Mouse (Mus musculus) CH12.LX (cell line): ENCODE measurements around the gene Alyref. TPM values are rescaled to one million over a fixed set of nuclear protein-coding genes. Genes with fewer than 3 reads are reported as not detected.

Source experiments
- DNase-seq: peaks from one replicate; pipeline ENCODE4 v3.0.0-alpha.2; 2013; ENCODE audit errors: extremely low read depth
- H3K27ac ChIP-seq: 2 replicates; pipeline ENCODE4 v1.5.1; 2012; ENCODE audit warnings: low read depth, mild to moderate bottlenecking, control low read depth, moderate library complexity; ENCODE audit not compliant: insufficient read depth
- H3K27me3 ChIP-seq: replicated peaks from 2 replicates; pipeline ENCODE3; 2012; ENCODE audit warnings: inconsistent platforms
- H3K36me3 ChIP-seq, 2 experiments: replicated peaks in 1 of 2; 2 replicates each; pipeline versions ENCODE3 to v1.6.1; 2012; ENCODE audit warnings: inconsistent platforms in 1 of 2, low read length in 1 of 2, mild to moderate bottlenecking in 1 of 2, mixed read lengths in 1 of 2, moderate library complexity in 1 of 2; ENCODE audit not compliant: control insufficient read depth in 1 of 2, insufficient read depth in 1 of 2
- H3K4me1 ChIP-seq, 2 experiments: 2 replicates each; pipeline ENCODE4 v1.6.1; 2012; ENCODE audit warnings: inconsistent platforms in 1 of 2, moderate library complexity in 1 of 2; ENCODE audit not compliant: insufficient read depth in 2 of 2, control insufficient read depth in 1 of 2
- H3K4me2 ChIP-seq: 2 replicates; pipeline ENCODE4 v1.6.1; 2012; ENCODE audit warnings: low read depth, mild to moderate bottlenecking, control low read depth; ENCODE audit not compliant: poor library complexity, insufficient read depth, severe bottlenecking
- H3K4me3 ChIP-seq, 3 experiments: fragments of 150-350 bp in 1 of 3; sonication (generic) in 1 of 3; replicated peaks in 1 of 3; 2 replicates each; pipeline versions ENCODE3 to v1.5.1; 2011 to 2012; ENCODE audit warnings: low read depth in 2 of 3, low read length in 2 of 3, mild to moderate bottlenecking in 2 of 3, moderate library complexity in 2 of 3, control low read depth in 1 of 3, improper control_type of control experiment in 1 of 3, inconsistent platforms in 1 of 3, mixed read lengths in 1 of 3; ENCODE audit not compliant: poor library complexity in 1 of 3
- H3K79me2 ChIP-seq: replicated peaks from 2 replicates; pipeline ENCODE4 v1.6.1; 2012; ENCODE audit warnings: mild to moderate bottlenecking, moderate library complexity; ENCODE audit not compliant: control insufficient read depth, poor library complexity, insufficient read depth, severe bottlenecking; ENCODE audit errors: extremely low read depth
- H3K9ac ChIP-seq: 2 replicates; pipeline ENCODE4 v1.6.1; 2012; ENCODE audit warnings: low read depth, mild to moderate bottlenecking, control low read depth, moderate library complexity; ENCODE audit not compliant: insufficient read depth
- H3K9me3 ChIP-seq: replicated peaks from 2 replicates; pipeline ENCODE3; 2012; ENCODE audit warnings: low read length, inconsistent platforms, mixed read lengths
- BHLHE40 ChIP-seq: IDR thresholded peaks from 2 replicates; pipeline ENCODE4 v1.6.1; 2011; ENCODE audit warnings: mild to moderate bottlenecking, low read depth, low read length, improper control_type of control experiment
- CHD1 ChIP-seq: IDR thresholded peaks from 2 replicates; pipeline ENCODE4 v1.6.1; 2012; ENCODE audit warnings: low read depth, low read length, improper control_type of control experiment, inconsistent platforms
- CHD2 ChIP-seq: IDR thresholded peaks from 2 replicates; pipeline ENCODE4 v1.6.1; 2011; ENCODE audit warnings: low read length, improper control_type of control experiment
- CTCF ChIP-seq, 2 experiments: IDR thresholded peaks in 1 of 2; conservative IDR thresholded peaks in 1 of 2; 2 replicates each; pipeline ENCODE4 v1.5.1; 2011 to 2012; ENCODE audit warnings: low read depth in 2 of 2, low read length in 2 of 2, improper control_type of control experiment in 1 of 2, inconsistent platforms in 1 of 2, mild to moderate bottlenecking in 1 of 2, moderate library complexity in 1 of 2
- E2F4 ChIP-seq: IDR thresholded peaks from 2 replicates; pipeline ENCODE4 v1.6.1; 2011; ENCODE audit warnings: low read depth, low read length, improper control_type of control experiment; ENCODE audit not compliant: insufficient replicate concordance
- ELF1 ChIP-seq: IDR thresholded peaks from 2 replicates; pipeline ENCODE4 v1.6.1; 2014; ENCODE audit warnings: low read depth, mild to moderate bottlenecking, inconsistent platforms, low read length, improper control_type of control experiment
- EP300 ChIP-seq: IDR thresholded peaks from 2 replicates; pipeline ENCODE4 v1.6.1; 2011; ENCODE audit warnings: low read length, improper control_type of control experiment
- ETS1 ChIP-seq: conservative IDR thresholded peaks from 2 replicates; pipeline ENCODE4 v1.6.1; 2012; ENCODE audit warnings: low read depth, mild to moderate bottlenecking, inconsistent platforms, low read length, improper control_type of control experiment, moderate library complexity
- HCFC1 ChIP-seq: IDR thresholded peaks from 2 replicates; pipeline ENCODE4 v1.6.1; 2012; ENCODE audit warnings: low read depth, mild to moderate bottlenecking, inconsistent platforms, low read length, improper control_type of control experiment
- IRF4 ChIP-seq: IDR thresholded peaks from 2 replicates; pipeline ENCODE4 v1.6.1; 2014; ENCODE audit warnings: low read depth, mild to moderate bottlenecking, inconsistent platforms, low read length, improper control_type of control experiment
- JUN ChIP-seq: IDR thresholded peaks from 2 replicates; pipeline ENCODE4 v1.6.1; 2011; ENCODE audit warnings: low read depth, mild to moderate bottlenecking, low read length, improper control_type of control experiment, moderate library complexity; ENCODE audit not compliant: insufficient read depth
- JUND ChIP-seq: conservative IDR thresholded peaks from 2 replicates; pipeline ENCODE4 v1.6.1; 2011; ENCODE audit warnings: low read depth, low read length, improper control_type of control experiment
- MAFK ChIP-seq: IDR thresholded peaks from 2 replicates; pipeline ENCODE4 v1.6.1; 2011; ENCODE audit warnings: low read length, improper control_type of control experiment; ENCODE audit not compliant: insufficient replicate concordance
- MAX ChIP-seq: IDR thresholded peaks from 2 replicates; pipeline ENCODE4 v1.6.1; 2011; ENCODE audit warnings: low read length, improper control_type of control experiment
- MAZ ChIP-seq: IDR thresholded peaks from 2 replicates; pipeline ENCODE4 v1.6.1; 2012; ENCODE audit warnings: low read depth, mild to moderate bottlenecking, inconsistent platforms, low read length, improper control_type of control experiment, moderate library complexity
- MEF2A ChIP-seq: IDR thresholded peaks from 2 replicates; pipeline ENCODE4 v1.6.1; 2014; ENCODE audit warnings: low read depth, mild to moderate bottlenecking, inconsistent platforms, low read length, improper control_type of control experiment, borderline replicate concordance
- MXI1 ChIP-seq: IDR thresholded peaks from 2 replicates; pipeline ENCODE4 v1.6.1; 2011; ENCODE audit warnings: mild to moderate bottlenecking, low read depth, low read length, improper control_type of control experiment
- MYC ChIP-seq: IDR thresholded peaks from 2 replicates; pipeline ENCODE4 v1.6.1; 2011; ENCODE audit warnings: low read depth, mild to moderate bottlenecking, improper control_type of control experiment, low read length
- NELFE ChIP-seq: IDR thresholded peaks from 2 replicates; pipeline ENCODE4 v1.6.1; 2011; ENCODE audit warnings: low read depth, low read length, improper control_type of control experiment
- NRF1 ChIP-seq: IDR thresholded peaks from 2 replicates; pipeline ENCODE4 v1.6.1; 2014; ENCODE audit warnings: low read depth, mild to moderate bottlenecking, inconsistent platforms, low read length, improper control_type of control experiment, moderate library complexity
- POLR2AphosphoS2 ChIP-seq: IDR thresholded peaks from 2 replicates; pipeline ENCODE4 v1.6.1; 2011; ENCODE audit warnings: low read depth, low read length, improper control_type of control experiment
- RAD21 ChIP-seq: IDR thresholded peaks from 2 replicates; pipeline ENCODE4 v1.6.1; 2011; ENCODE audit warnings: low read depth, mild to moderate bottlenecking, low read length, improper control_type of control experiment, moderate library complexity
- RCOR1 ChIP-seq: conservative IDR thresholded peaks from 2 replicates; pipeline ENCODE4 v1.6.1; 2012; ENCODE audit warnings: low read depth, mild to moderate bottlenecking, inconsistent platforms, low read length, improper control_type of control experiment
- SIN3A ChIP-seq: IDR thresholded peaks from 2 replicates; pipeline ENCODE4 v1.6.1; 2012; ENCODE audit warnings: low read length, improper control_type of control experiment, inconsistent platforms
- SMC3 ChIP-seq: IDR thresholded peaks from 2 replicates; pipeline ENCODE4 v1.6.1; 2011; ENCODE audit warnings: low read depth, low read length, improper control_type of control experiment
- TBP ChIP-seq: conservative IDR thresholded peaks from 2 replicates; pipeline ENCODE4 v1.6.1; 2011; ENCODE audit warnings: low read depth, low read length, improper control_type of control experiment
- TCF12 ChIP-seq: IDR thresholded peaks from 2 replicates; pipeline ENCODE4 v1.6.1; 2014; ENCODE audit warnings: low read depth, mild to moderate bottlenecking, inconsistent platforms, low read length, improper control_type of control experiment
- UBTF ChIP-seq: IDR thresholded peaks from 2 replicates; pipeline ENCODE4 v1.6.1; 2012; ENCODE audit warnings: low read depth, mild to moderate bottlenecking, inconsistent platforms, low read length, improper control_type of control experiment, moderate library complexity
- USF1 ChIP-seq: IDR thresholded peaks from 2 replicates; pipeline ENCODE4 v1.6.1; 2014; ENCODE audit warnings: low read depth, mild to moderate bottlenecking, inconsistent platforms, low read length, improper control_type of control experiment
- USF2 ChIP-seq: conservative IDR thresholded peaks from 2 replicates; pipeline ENCODE4 v1.6.1; 2011; ENCODE audit warnings: low read depth, low read length, improper control_type of control experiment
- ZC3H11A ChIP-seq: IDR thresholded peaks from 2 replicates; pipeline ENCODE4 v1.6.1; 2012; ENCODE audit warnings: low read depth, mild to moderate bottlenecking, inconsistent platforms, low read length, improper control_type of control experiment
- ZKSCAN1 ChIP-seq: IDR thresholded peaks from 2 replicates; pipeline ENCODE4 v1.6.1; 2012; ENCODE audit warnings: low read depth, inconsistent platforms, low read length, improper control_type of control experiment, borderline replicate concordance
- ZNF384 ChIP-seq: IDR thresholded peaks from 2 replicates; pipeline ENCODE4 v1.6.1; 2012; ENCODE audit warnings: low read depth, low read length, improper control_type of control experiment, inconsistent platforms
- dilution Hi-C: fragments of 300-500 bp; cut with MboI; formaldehyde crosslinking; loops from 2 replicates; pipeline ENCODE4 v1.14.3; 2020; ENCODE audit warnings: low sequenced_read_pairs; ENCODE audit not compliant: extremely low pct_unique_long_range_greater_than_20kb, extremely low pct_ligation_motif_present
- in situ Hi-C: fragments of 300-500 bp; cut with MboI; formaldehyde crosslinking; loops from 3 replicates; pipeline ENCODE4 v1.14.3; 2019; ENCODE audit warnings: low sequenced_read_pairs, low pct_ligation_motif_present, low pct_unique_long_range_greater_than_20kb, mixed read lengths
- polyA plus RNA-seq: library from polyadenylated mRNA; unstranded; fragments of >175 nt; gene quantifications from 2 replicates; pipeline ENCODE4 v1.2.1, GENCODE M21; 2012; ENCODE audit warnings: low read depth; ENCODE audit not compliant: insufficient read length
- total RNA-seq, 2 experiments: library from RNA; depleted of rRNA; stranded (reverse); fragments of 300-350 nt in 1 of 2; fragments of >200 nt in 1 of 2; gene quantifications; 2 replicates each; pipeline ENCODE4 v1.2.3; 2012 to 2014

Alyref gene
- total and polyA plus RNA-seq, 3 experiments = 358 to 582 (median 451) TPM

GRCm38 (mm10) chr11:120624680-120625111 lies 26.5 kb upstream of the Alyref start (continued):
- TF ChIP-seq MAFK (0 out of 2 replicates have a peak, but pooled peaks have one; percentile 9), SIN3A (peak; percentile 97), MEF2A (no peak), CHD1 (no peak), MXI1 (peak; percentile 90; the same call in 1 of the 2 replicates), MAX (no peak), USF2 (no peak), RCOR1 (no peak), NRF1 (peak; percentile 97), USF1 (no peak), HCFC1 (peak; percentile 89), NELFE (peak; percentile 81), IRF4 (no peak), ELF1 (peak; percentile 100), E2F4 (no peak), EP300 (no peak), ZC3H11A (no peak)

- Histone ChIP-seq H3K27me3 (no peaks in the 10 kb centered on the region), H3K36me3 (peaks cover 55 to 77% of the 10 kb centered on the region in 2 experiments), H3K4me1 (peaks cover 27 to 52% of the 10 kb centered on the region in 2 experiments), H3K27ac (peak overlapping the region; percentile 83), H3K9ac (peak overlapping the region; percentile 93), H3K9me3 (no peaks in the 10 kb centered on the region), H3K79me2 (peaks cover 26% of the 10 kb centered on the region), H3K4me2 (peak overlapping the region; percentile 86), H3K4me3 (peak overlapping the region; percentile 82 to 100 (median 100))
- dilution Hi-C loops = no loop called here
- in situ Hi-C loops = loop anchor here (10.0 kb wide), 1 partner anchor 61 kb away; no protein-coding TSS in a partner anchor
- peak; percentile 74 for DNase-seq
- TF ChIP-seq MYC (peak; percentile 68; the same call in 1 of the 2 replicates), BHLHE40 (no peak), CHD1 (peak; percentile 80; the same call in 1 of the 2 replicates), JUN (no peak), CHD2 (no peak), MEF2A (no peak), NRF1 (peak; percentile 50; the same call in 1 of the 2 replicates), TCF12 (peak; percentile 44; the same call in 1 of the 2 replicates), NELFE (no peak), TBP (no peak), CTCF (conservative IDR thresholded peaks at IDR 0.05 in 1 of 2, IDR thresholded peaks at IDR 0.05 in 1 of 2; ENCODE audit: low read depth in 2 of 2, low read length in 2 of 2) (peak; percentile 40 to 96; a peak in 3 of 4 replicates), ZKSCAN1 (no peak), USF2 (no peak), SIN3A (0 out of 2 replicates have a peak, but pooled peaks have one; percentile 45), JUND (no peak), MAX (no peak), ZC3H11A (peak; percentile 77), SMC3 (peak; percentile 93), RAD21 (peak; percentile 88), USF1 (no peak), ETS1 (no peak), MXI1 (peak; percentile 82), MAZ (0 out of 2 replicates have a peak, but pooled peaks have one; percentile 11), POLR2AphosphoS2 (no peak), UBTF (peak; percentile 87; the same call in 1 of the 2 replicates), IRF4 (no peak), ELF1 (no peak), ZNF384 (no peak), RCOR1 (no peak), HCFC1 (no peak)
These were observed 26.0 kb upstream of the Alyref start for GRCm38 (mm10) chr11:120623961-120624679.
